Mouse (Mus musculus) MEL (cell line): ENCODE measurements around the gene Prkcz. TPM values are rescaled to one million over a fixed set of nuclear protein-coding genes. Genes with fewer than 3 reads are reported as not detected.

ENCODE experiments used
- DNase-seq: peaks from one replicate; pipeline ENCODE4 v3.0.0; 2011; ENCODE audit warnings: low read depth, low spot score
- H3K27ac ChIP-seq: 2 replicates; pipeline ENCODE4 v1.5.1; 2012; ENCODE audit warnings: low read depth, mild to moderate bottlenecking, control low read depth, low read length, moderate library complexity; ENCODE audit not compliant: control insufficient read depth
- H3K27me3 ChIP-seq, 2 experiments: fragments of 150-350 bp in 1 of 2; sonication (generic) in 1 of 2; 2 replicates each; pipeline ENCODE4 v1.6.1; 2012; ENCODE audit warnings: low read length in 2 of 2, mild to moderate bottlenecking in 2 of 2, improper control_type of control experiment in 1 of 2, moderate library complexity in 1 of 2; ENCODE audit not compliant: insufficient read depth in 2 of 2, control insufficient read depth in 1 of 2
- H3K36me3 ChIP-seq, 2 experiments: 2 replicates each; pipeline ENCODE4 v1.6.1; 2012 to 2014; ENCODE audit warnings: low read length in 2 of 2, improper control_type of control experiment in 1 of 2, inconsistent platforms in 1 of 2, mild to moderate bottlenecking in 1 of 2; ENCODE audit not compliant: insufficient read depth in 2 of 2, control insufficient read depth in 1 of 2
- H3K4me1 ChIP-seq, 2 experiments: fragments of 150-350 bp in 1 of 2; sonication (generic) in 1 of 2; 2 replicates each; pipeline ENCODE4 v1.6.1; 2012; ENCODE audit warnings: low read length in 2 of 2, improper control_type of control experiment in 1 of 2, mild to moderate bottlenecking in 1 of 2; ENCODE audit not compliant: insufficient read depth in 2 of 2, control insufficient read depth in 1 of 2
- H3K4me3 ChIP-seq, 2 experiments: fragments of 150-350 bp in 1 of 2; sonication (generic) in 1 of 2; 2 replicates each; pipeline ENCODE4 v1.5.1; 2012; ENCODE audit warnings: low read depth in 2 of 2, low read length in 2 of 2, mild to moderate bottlenecking in 2 of 2, moderate library complexity in 2 of 2, control low read depth in 1 of 2, improper control_type of control experiment in 1 of 2; ENCODE audit not compliant: control insufficient read depth in 1 of 2, insufficient read depth in 1 of 2
- H3K79me2 ChIP-seq: 2 replicates; pipeline ENCODE4 v1.6.1; 2012; ENCODE audit warnings: mild to moderate bottlenecking, low read length, moderate library complexity; ENCODE audit not compliant: control insufficient read depth, poor library complexity, insufficient read depth
- H3K9ac ChIP-seq: 2 replicates; pipeline ENCODE4 v1.6.1; 2012; ENCODE audit warnings: low read depth, mild to moderate bottlenecking, control low read depth, low read length, moderate library complexity; ENCODE audit not compliant: control insufficient read depth, poor library complexity, severe bottlenecking
- H3K9me3 ChIP-seq: fragments of 150-350 bp; sonication (generic); replicated peaks from 2 replicates; pipeline ENCODE4 v1.6.1; 2012; ENCODE audit warnings: mild to moderate bottlenecking, low read length, improper control_type of control experiment, moderate library complexity; ENCODE audit not compliant: insufficient read depth
- CHD1 ChIP-seq: IDR thresholded peaks from 2 replicates; pipeline ENCODE4 v1.6.1; 2012; ENCODE audit warnings: low read depth, mild to moderate bottlenecking, inconsistent platforms, low read length, improper control_type of control experiment
- HCFC1 ChIP-seq: IDR thresholded peaks from 2 replicates; pipeline ENCODE4 v1.6.1; 2012; ENCODE audit warnings: low read depth, mild to moderate bottlenecking, inconsistent platforms, low read length, improper control_type of control experiment, moderate library complexity
- KAT2A ChIP-seq: conservative IDR thresholded peaks from 2 replicates; pipeline ENCODE4 v1.6.1; 2012; ENCODE audit warnings: low read depth, low read length, improper control_type of control experiment, inconsistent platforms
- MAX ChIP-seq: IDR thresholded peaks from 2 replicates; pipeline ENCODE4 v1.6.1; 2011; ENCODE audit warnings: low read length, improper control_type of control experiment
- MAZ ChIP-seq: IDR thresholded peaks from 2 replicates; pipeline ENCODE4 v1.6.1; 2012; ENCODE audit warnings: low read depth, mild to moderate bottlenecking, inconsistent platforms, low read length, improper control_type of control experiment
- MXI1 ChIP-seq: IDR thresholded peaks from 2 replicates; pipeline ENCODE4 v1.6.1; 2011; ENCODE audit warnings: mild to moderate bottlenecking, low read depth, low read length, improper control_type of control experiment
- MYC ChIP-seq: IDR thresholded peaks from 2 replicates; pipeline ENCODE4 v1.6.1; 2011; ENCODE audit warnings: low read depth, mild to moderate bottlenecking, low read length, improper control_type of control experiment, moderate library complexity
- NRF1 ChIP-seq: IDR thresholded peaks from 2 replicates; pipeline ENCODE4 v1.6.1; 2014; ENCODE audit warnings: low read depth, mild to moderate bottlenecking, inconsistent platforms, low read length, improper control_type of control experiment, moderate library complexity; ENCODE audit not compliant: poor library complexity, insufficient read depth, severe bottlenecking
- POLR2A ChIP-seq, 2 experiments: IDR thresholded peaks; 2 replicates each; pipeline ENCODE4 v1.6.1; 2011 to 2012; ENCODE audit warnings: low read length in 2 of 2, mild to moderate bottlenecking in 2 of 2, control low read depth in 1 of 2, improper control_type of control experiment in 1 of 2, low read depth in 1 of 2, moderate library complexity in 1 of 2; ENCODE audit not compliant: control insufficient read depth in 1 of 2, insufficient read depth in 1 of 2, poor library complexity in 1 of 2
- SIN3A ChIP-seq: IDR thresholded peaks from 2 replicates; pipeline ENCODE4 v1.6.1; 2012; ENCODE audit warnings: low read length, improper control_type of control experiment, inconsistent platforms
- SMC3 ChIP-seq: IDR thresholded peaks from 2 replicates; pipeline ENCODE4 v1.6.1; 2011; ENCODE audit warnings: low read depth, low read length, improper control_type of control experiment
- TBP ChIP-seq: IDR thresholded peaks from 2 replicates; pipeline ENCODE4 v1.8.0; 2011; ENCODE audit warnings: low read depth, low read length, improper control_type of control experiment
- UBTF ChIP-seq: IDR thresholded peaks from 2 replicates; pipeline ENCODE4 v1.6.1; 2012; ENCODE audit warnings: low read depth, mild to moderate bottlenecking, inconsistent platforms, low read length, improper control_type of control experiment, moderate library complexity, borderline replicate concordance; ENCODE audit not compliant: insufficient read depth
- ZMIZ1 ChIP-seq: IDR thresholded peaks from 2 replicates; pipeline ENCODE4 v1.6.1; 2012; ENCODE audit warnings: low read depth, mild to moderate bottlenecking, inconsistent platforms, low read length, improper control_type of control experiment, moderate library complexity
- polyA plus RNA-seq, 2 experiments: library from polyadenylated mRNA; stranded (reverse) in 1 of 2; unstranded in 1 of 2; fragments of >175 nt in 1 of 2; fragments of >200 nt in 1 of 2; gene quantifications; 2 replicates each; pipeline versions ENCODE4 v1.2.1 to v1.2.4; 2012; ENCODE audit warnings: low replicate concordance in 2 of 2, low read depth in 1 of 2; ENCODE audit not compliant: insufficient read length in 2 of 2, insufficient read depth in 1 of 2, missing spikeins in 1 of 2
- total RNA-seq: library from RNA; depleted of rRNA; stranded (reverse); fragments of 300-350 nt; gene quantifications from 2 replicates; pipeline ENCODE4 v1.2.3, GENCODE M21; 2012

Gene Prkcz
- total and polyA plus RNA-seq, 3 experiments, result 0.12 to 0.92 TPM; not detected in 1

DNA sequence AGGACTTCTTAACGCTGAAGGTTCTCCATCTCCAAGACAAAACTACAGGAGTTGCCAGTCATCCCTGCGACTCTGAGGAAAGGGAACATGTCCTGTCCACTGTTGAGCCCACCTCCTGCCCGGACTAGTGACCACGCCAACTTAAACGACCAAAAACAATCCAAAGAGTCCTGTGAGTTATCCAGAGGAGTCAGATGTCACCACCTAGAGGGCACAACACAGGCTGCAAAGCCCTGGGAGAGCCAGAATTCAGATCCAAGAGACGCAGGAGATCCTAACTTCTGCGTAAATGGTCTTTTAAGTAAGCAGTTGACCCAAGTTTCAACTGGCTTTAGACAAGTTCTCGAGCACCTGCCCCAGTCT is 47.5 kb upstream of the Prkcz start:
- no peaks in the 10 kb centered on the region for H3K9me3 ChIP-seq
- H3K9ac ChIP-seq, result no peak overlapping the region
- H3K27ac ChIP-seq, result no peak overlapping the region
- no peaks in the 10 kb centered on the region for H3K4me1 ChIP-seq
- no peak for DNase-seq
- H3K36me3 ChIP-seq, result no peaks in the 10 kb centered on the region
- H3K27me3 ChIP-seq, result no peaks in the 10 kb centered on the region
- no peaks in the 10 kb centered on the region for H3K79me2 ChIP-seq
- TF ChIP-seq NRF1 (no peak), TBP (no peak), MXI1 (no peak), MYC (no peak), POLR2A (IDR thresholded peaks at IDR 0.05; ENCODE audit: control insufficient read depth in 1 of 2, insufficient read depth in 1 of 2, low read depth in 1 of 2, low read length in 2 of 2, poor library complexity in 1 of 2) (no peak)
- H3K4me3 ChIP-seq, result no peak overlapping the region

GRCm38 (mm10) chr4:155402489-155402888 is 41.3 kb upstream of the Prkcz start:
- no peak for DNase-seq
- H3K27me3 ChIP-seq, result no peaks in the 10 kb centered on the region

GRCm38 (mm10) chr4:155401121-155401520 is 40.0 kb upstream of the Prkcz start:
- H3K9ac ChIP-seq, result no peak overlapping the region
- TF ChIP-seq MAX (no peak), SMC3 (no peak), MAZ (no peak), POLR2A (IDR thresholded peaks at IDR 0.05; ENCODE audit: control insufficient read depth in 1 of 2, insufficient read depth in 1 of 2, low read depth in 1 of 2, low read length in 2 of 2, poor library complexity in 1 of 2) (no peak), UBTF (no peak)
- H3K27ac ChIP-seq, result no peak overlapping the region
- no peak for DNase-seq
- no peaks in the 10 kb centered on the region for H3K4me1 ChIP-seq
- no peaks in the 10 kb centered on the region for H3K9me3 ChIP-seq
- H3K36me3 ChIP-seq, result no peaks in the 10 kb centered on the region
- H3K27me3 ChIP-seq, result no peaks in the 10 kb centered on the region
- H3K79me2 ChIP-seq, result no peaks in the 10 kb centered on the region
- H3K4me3 ChIP-seq, result no peak overlapping the region

More at GRCm38 (mm10) chr4:155402489-155402888, 41.3 kb upstream of the Prkcz start:
- Histone ChIP-seq H3K27ac (no peak overlapping the region), H3K4me3 (no peak overlapping the region), H3K79me2 (no peaks in the 10 kb centered on the region), H3K4me1 (no peaks in the 10 kb centered on the region), H3K9ac (no peak overlapping the region), H3K9me3 (no peaks in the 10 kb centered on the region), H3K36me3 (no peaks in the 10 kb centered on the region)
- TF ChIP-seq KAT2A (no peak), HCFC1 (no peak), MAX (no peak), CHD1 (no peak), ZMIZ1 (no peak), SIN3A (no peak)
